Mouse (Mus musculus): ENCODE data around the gene Katna1. TPM values are rescaled to one million over a fixed set of nuclear protein-coding genes. Genes with fewer than 3 reads are reported as not detected.

Katna1 gene
- total and polyA plus RNA-seq, 3 experiments = 43.3 to 222 (median 46.0) TPM

- Histone ChIP-seq H3K79me2 (ENCODE audit: control insufficient read depth, insufficient read depth, low read length, poor library complexity) (peaks cover 8% of the 10 kb centered on the region), H3K9ac (ENCODE audit: control insufficient read depth, low read depth, low read length, poor library complexity, severe bottlenecking) (no peak overlapping the region), H3K36me3 (ENCODE audit: control insufficient read depth in 1 of 2, insufficient read depth in 2 of 2, low read length in 2 of 2) (peaks cover 0 to 5% of the 10 kb centered on the region in 2 experiments; a peak in 3 of 4 replicates), H3K4me3 (ENCODE audit: control insufficient read depth in 1 of 2, insufficient read depth in 1 of 2, low read depth in 2 of 2, low read length in 2 of 2) (no peak overlapping the region), H3K27me3 (ENCODE audit: control insufficient read depth in 1 of 2, insufficient read depth in 2 of 2, low read length in 2 of 2) (no peaks in the 10 kb centered on the region), H3K27ac (ENCODE audit: control insufficient read depth, low read depth, low read length) (no peak overlapping the region), H3K9me3 (replicated peaks; ENCODE audit: insufficient read depth, low read length) (no peaks in the 10 kb centered on the region), H3K4me1 (ENCODE audit: control insufficient read depth in 1 of 2, insufficient read depth in 2 of 2, low read length in 2 of 2) (no peaks in the 10 kb centered on the region)
- DNase-seq (ENCODE audit: low read depth, low spot score) = no peak
- TF ChIP-seq JUND (IDR thresholded peaks at IDR 0.05; ENCODE audit: low read depth, low read length) (no peak), MXI1 (IDR thresholded peaks at IDR 0.05; ENCODE audit: low read depth, low read length) (no peak), CHD2 (IDR thresholded peaks at IDR 0.05; ENCODE audit: low read length) (no peak), KAT2A (conservative IDR thresholded peaks at IDR 0.05; ENCODE audit: low read depth, low read length) (no peak)
Observed at GRCm38 (mm10) chr10:7787319-7787718, 61.5 kb downstream of the Katna1 start.

GRCm38 (mm10) chr10:7792254-7792750 is 66.5 kb downstream of the Katna1 start:
- Histone ChIP-seq H3K4me3 (ENCODE audit: control insufficient read depth in 1 of 2, insufficient read depth in 1 of 2, low read depth in 2 of 2, low read length in 2 of 2) (peak overlapping the region; percentile 93 to 98), H3K27me3 (ENCODE audit: control insufficient read depth in 1 of 2, insufficient read depth in 2 of 2, low read length in 2 of 2) (no peaks in the 10 kb centered on the region), H3K27ac (ENCODE audit: control insufficient read depth, low read depth, low read length) (peak overlapping the region; percentile 51), H3K4me1 (ENCODE audit: control insufficient read depth in 1 of 2, insufficient read depth in 2 of 2, low read length in 2 of 2) (peaks cover 0 to 8% of the 10 kb centered on the region in 2 experiments; a peak in 3 of 4 replicates), H3K79me2 (ENCODE audit: control insufficient read depth, insufficient read depth, low read length, poor library complexity) (peaks cover 30% of the 10 kb centered on the region), H3K36me3 (ENCODE audit: control insufficient read depth in 1 of 2, insufficient read depth in 2 of 2, low read length in 2 of 2) (peaks cover 4 to 13% of the 10 kb centered on the region in 2 experiments), H3K9ac (ENCODE audit: control insufficient read depth, low read depth, low read length, poor library complexity, severe bottlenecking) (peak overlapping the region; percentile 98), H3K9me3 (replicated peaks; ENCODE audit: insufficient read depth, low read length) (no peaks in the 10 kb centered on the region)
- no peak for DNase-seq (ENCODE audit: low read depth, low spot score)
- TF ChIP-seq TBP (IDR thresholded peaks at IDR 0.05; ENCODE audit: low read depth, low read length) = no peak
- no peak for TF ChIP-seq HCFC1 (IDR thresholded peaks at IDR 0.05; ENCODE audit: low read depth, low read length)
- TF ChIP-seq POLR2A (IDR thresholded peaks at IDR 0.05; ENCODE audit: control insufficient read depth in 1 of 2, insufficient read depth in 1 of 2, low read depth in 1 of 2, low read length in 2 of 2, poor library complexity in 1 of 2) = peak in 1 of 2 experiments; percentile 91; a peak in 2 of 4 replicates
- TF ChIP-seq TCF12 (IDR thresholded peaks at IDR 0.05; ENCODE audit: low read depth, low read length) = no peak

- Histone ChIP-seq H3K36me3 (ENCODE audit: control insufficient read depth in 1 of 2, insufficient read depth in 2 of 2, low read length in 2 of 2) (peaks cover 5 to 13% of the 10 kb centered on the region in 2 experiments), H3K4me3 (ENCODE audit: control insufficient read depth in 1 of 2, insufficient read depth in 1 of 2, low read depth in 2 of 2, low read length in 2 of 2) (peak within 1 kb of the TSS; percentile 93 to 98), H3K27ac (ENCODE audit: control insufficient read depth, low read depth, low read length) (peak within 1 kb of the TSS; percentile 64), H3K79me2 (ENCODE audit: control insufficient read depth, insufficient read depth, low read length, poor library complexity) (peaks cover 30% of the 10 kb centered on the region), H3K9ac (ENCODE audit: control insufficient read depth, low read depth, low read length, poor library complexity, severe bottlenecking) (peak within 1 kb of the TSS; percentile 99), H3K4me1 (ENCODE audit: control insufficient read depth in 1 of 2, insufficient read depth in 2 of 2, low read length in 2 of 2) (peaks cover 0 to 8% of the 10 kb centered on the region in 2 experiments; a peak in 3 of 4 replicates), H3K27me3 (ENCODE audit: control insufficient read depth in 1 of 2, insufficient read depth in 2 of 2, low read length in 2 of 2) (no peaks in the 10 kb centered on the region), H3K9me3 (replicated peaks; ENCODE audit: insufficient read depth, low read length) (no peaks in the 10 kb centered on the region)
- peak; percentile 94 for DNase-seq (ENCODE audit: low read depth, low spot score)
- peak; percentile 21; the same call in 1 of the 2 replicates for TF ChIP-seq ETS1 (IDR thresholded peaks at IDR 0.05; ENCODE audit: low read depth, low read length)
- peak; percentile 42; the same call in 1 of the 2 replicates for TF ChIP-seq USF1 (IDR thresholded peaks at IDR 0.05; ENCODE audit: low read depth, low read length)
- TF ChIP-seq MXI1 (IDR thresholded peaks at IDR 0.05; ENCODE audit: low read depth, low read length) = peak; percentile 96
- no peak for TF ChIP-seq TAL1 (IDR thresholded peaks at IDR 0.05; ENCODE audit: low read length)
- no peak for TF ChIP-seq MYB (IDR thresholded peaks at IDR 0.05; ENCODE audit: low read depth, low read length)
- no peak for TF ChIP-seq RCOR1 (IDR thresholded peaks at IDR 0.05; ENCODE audit: low read depth, low read length)
- no peak for TF ChIP-seq CTCF (IDR thresholded peaks at IDR 0.05 in 2 of 3, conservative IDR thresholded peaks at IDR 0.05 in 1 of 3; ENCODE audit: control insufficient read depth in 1 of 3, insufficient read depth in 1 of 3, low read depth in 2 of 3, low read length in 3 of 3, poor library complexity in 1 of 3, severe bottlenecking in 1 of 3)
- no peak for TF ChIP-seq ZNF384 (IDR thresholded peaks at IDR 0.05; ENCODE audit: low read depth, low read length)
- no peak for TF ChIP-seq GABPA (IDR thresholded peaks at IDR 0.05; ENCODE audit: low read depth, low read length)
- no peak for TF ChIP-seq USF2 (IDR thresholded peaks at IDR 0.05; ENCODE audit: borderline replicate concordance in 1 of 2, insufficient read depth in 1 of 2, low read depth in 1 of 2, low read length in 2 of 2)
- no peak for TF ChIP-seq JUND (IDR thresholded peaks at IDR 0.05; ENCODE audit: low read depth, low read length)
- TF ChIP-seq CHD1 (IDR thresholded peaks at IDR 0.05; ENCODE audit: low read depth, low read length) = peak; percentile 84; the same call in 1 of the 2 replicates
- TF ChIP-seq SMC3 (IDR thresholded peaks at IDR 0.05; ENCODE audit: low read depth, low read length) = no peak
- TF ChIP-seq BHLHE40 (IDR thresholded peaks at IDR 0.05; ENCODE audit: borderline replicate concordance, low read depth, low read length) = no peak
- TF ChIP-seq UBTF (IDR thresholded peaks at IDR 0.05; ENCODE audit: borderline replicate concordance, insufficient read depth, low read depth, low read length) = no peak
- peak; percentile 52; the same call in 1 of the 2 replicates for TF ChIP-seq ELF1 (IDR thresholded peaks at IDR 0.05; ENCODE audit: low read depth, low read length)
- TF ChIP-seq MYC (IDR thresholded peaks at IDR 0.05; ENCODE audit: low read depth, low read length) = peak; percentile 86
- peak; percentile 85; the same call in 1 of the 2 replicates for TF ChIP-seq POLR2AphosphoS2 (IDR thresholded peaks at IDR 0.05; ENCODE audit: low read length)
- TF ChIP-seq KAT2A (conservative IDR thresholded peaks at IDR 0.05; ENCODE audit: low read depth, low read length) = peak; percentile 76; the same call in 1 of the 2 replicates
Observed at GRCm38 (mm10) chr10:7792751-7793385, 67.1 kb downstream of the Katna1 start, which contains the start of the genes Ginm1 and Ppil4. Gene Ginm1 (minus strand): TSS chr10:7792824. Gene Ppil4 (plus strand): TSS chr10:7792891.

Data from MEL (cell line).